Mouse (Mus musculus) kidney, embryonic 16.5 days (tissue): ENCODE measurements around the gene Nfatc4. TPM values are rescaled to one million over a fixed set of nuclear protein-coding genes. Genes with fewer than 3 reads are reported as not detected.

Experiments used
- ATAC-seq: fragments of 200-750 bp; cut with Nextera tagmentation; 2 replicates; pipeline ENCODE4 v1.8.0; 2017; ENCODE audit warnings: moderate TSS enrichment; ENCODE audit not compliant: low FRiP score, low TSS enrichment
- H3K27ac ChIP-seq: fragments of 300-500 bp; sonication (generic); 2 replicates; pipeline ENCODE4 v1.5.1; 2014; ENCODE audit warnings: low read length
- H3K27me3 ChIP-seq: fragments of 300-500 bp; sonication (generic); 2 replicates; pipeline ENCODE4 v1.6.1; 2014; ENCODE audit warnings: low read length, control low read depth, mixed read lengths; ENCODE audit not compliant: insufficient read depth
- H3K36me3 ChIP-seq: fragments of 300-500 bp; sonication (generic); 2 replicates; pipeline ENCODE4 v1.6.1; 2014; ENCODE audit warnings: low read length, control low read depth, mixed read lengths; ENCODE audit not compliant: insufficient read depth
- H3K4me1 ChIP-seq: fragments of 300-500 bp; sonication (generic); 2 replicates; pipeline ENCODE4 v1.6.1; 2014; ENCODE audit warnings: low read length, control low read depth, mixed read lengths; ENCODE audit not compliant: insufficient read depth
- H3K4me2 ChIP-seq: fragments of 300-500 bp; sonication (generic); replicated peaks from 2 replicates; pipeline ENCODE4 v1.6.1; 2014; ENCODE audit warnings: low read depth, low read length
- H3K4me3 ChIP-seq: fragments of 300-500 bp; sonication (generic); 2 replicates; pipeline ENCODE4 v1.5.1; 2014; ENCODE audit warnings: mild to moderate bottlenecking, low read length
- H3K9ac ChIP-seq: fragments of 300-500 bp; sonication (generic); replicated peaks from 2 replicates; pipeline ENCODE4 v1.6.1; 2014; ENCODE audit warnings: low read length
- H3K9me3 ChIP-seq: fragments of 300-500 bp; sonication (generic); 2 replicates; pipeline ENCODE4 v1.6.1; 2016; ENCODE audit warnings: low read length, control low read depth
- WGBS: fragments of 180-500 bp; shearing (Covaris S2); extraction: QIAGEN DNeasy Blood & Tissue Kit; methylation state at CpG from one replicate; pipeline ENCODE4 v1.1.7; 2014; 5-methylcytosine and 5-hydroxymethylcytosine counted together
- polyA plus RNA-seq: library from polyadenylated mRNA; unstranded; fragments of >200 nt; fragmentation: Nextera tagmentation; extraction: Ambion mirVana; gene quantifications from 2 replicates; pipeline ENCODE4 v1.2.1, GENCODE M21; 2015

The Nfatc4 gene
- polyA plus RNA-seq, 1 experiment from 2014 or later = 38.7 TPM

- ATAC-seq = 0 out of 2 replicates have a peak, but pooled peaks have one; percentile 26
- H3K27me3 ChIP-seq = no peaks in the 10 kb centered on the region
- H3K4me3 ChIP-seq = no peak overlapping the region
- H3K9me3 ChIP-seq = no peaks in the 10 kb centered on the region
- no peak overlapping the region for H3K27ac ChIP-seq
- no peak overlapping the region for H3K4me2 ChIP-seq
- WGBS = 61% methylated on average over 6 of the region's 6 CpGs
- no peak overlapping the region for H3K9ac ChIP-seq
- peaks cover 22% of the 10 kb centered on the region for H3K4me1 ChIP-seq
- H3K36me3 ChIP-seq = peaks cover 44% of the 10 kb centered on the region
Measured at GRCm38 (mm10) chr14:55862186-55862585, 39.2 kb downstream of the Nfatc4 start.

GRCm38 (mm10) chr14:55862970-55863369 lies 40.0 kb downstream of the Nfatc4 start:
- H3K36me3 ChIP-seq = peaks cover 46% of the 10 kb centered on the region

GRCm38 (mm10) chr14:55863773-55864172 lies 40.8 kb downstream of the Nfatc4 start:
- no peak overlapping the region for H3K27ac ChIP-seq
- peak; percentile 41; the same call in 1 of the 2 replicates for ATAC-seq
- no peaks in the 10 kb centered on the region for H3K27me3 ChIP-seq
- WGBS = 28% methylated on average over 7 of the region's 7 CpGs
- no peak overlapping the region for H3K9ac ChIP-seq
- H3K4me3 ChIP-seq = no peak overlapping the region
- H3K36me3 ChIP-seq = peaks cover 54% of the 10 kb centered on the region
- no peaks in the 10 kb centered on the region for H3K9me3 ChIP-seq
- H3K4me1 ChIP-seq = peaks cover 15% of the 10 kb centered on the region
- H3K4me2 ChIP-seq = no peak overlapping the region

More at GRCm38 (mm10) chr14:55862970-55863369, 40.0 kb downstream of the Nfatc4 start:
- Histone ChIP-seq H3K9me3 (no peaks in the 10 kb centered on the region), H3K27ac (no peak overlapping the region; the same call in 1 of the 2 replicates), H3K4me1 (peaks cover 15% of the 10 kb centered on the region), H3K4me2 (no peak overlapping the region), H3K4me3 (no peak overlapping the region), H3K9ac (no peak overlapping the region), H3K27me3 (no peaks in the 10 kb centered on the region)
- ATAC-seq = no peak
- WGBS = 86% methylated on average over 10 of the region's 10 CpGs

- Histone ChIP-seq H3K4me2 (no peak overlapping the region), H3K9ac (no peak overlapping the region)
- 42% methylated on average over 4 of the region's 4 CpGs for WGBS
Measured at GRCm38 (mm10) chr14:55866962-55867361, 44.0 kb downstream of the Nfatc4 start.

GRCm38 (mm10) chr14:55868230-55869026 lies 45.5 kb downstream of the Nfatc4 start:
- Histone ChIP-seq H3K36me3 (peaks cover 89% of the 10 kb centered on the region), H3K9me3 (no peaks in the 10 kb centered on the region), H3K4me2 (no peak overlapping the region), H3K4me3 (no peak overlapping the region), H3K9ac (no peak overlapping the region), H3K27ac (no peak overlapping the region), H3K4me1 (peaks cover 3% of the 10 kb centered on the region; the same call in 1 of the 2 replicates), H3K27me3 (no peaks in the 10 kb centered on the region)
- no peak for ATAC-seq
- 87% methylated on average over 14 of the region's 14 CpGs for WGBS

More at GRCm38 (mm10) chr14:55866962-55867361, 44.0 kb downstream of the Nfatc4 start:
- ATAC-seq = no peak
- H3K4me3 ChIP-seq = no peak overlapping the region
- peaks cover 85% of the 10 kb centered on the region for H3K36me3 ChIP-seq
- no peaks in the 10 kb centered on the region for H3K27me3 ChIP-seq
- H3K27ac ChIP-seq = no peak overlapping the region
- H3K9me3 ChIP-seq = no peaks in the 10 kb centered on the region
- H3K4me1 ChIP-seq = peaks cover 6% of the 10 kb centered on the region

- Histone ChIP-seq H3K4me3 (no peak overlapping the region), H3K4me2 (no peak overlapping the region), H3K4me1 (peaks cover 13% of the 10 kb centered on the region), H3K9me3 (no peaks in the 10 kb centered on the region), H3K36me3 (peaks cover 79% of the 10 kb centered on the region), H3K27me3 (no peaks in the 10 kb centered on the region), H3K27ac (no peak overlapping the region), H3K9ac (no peak overlapping the region)
- 97% methylated on average over 6 of the region's 6 CpGs for WGBS
- ATAC-seq = no peak
Measured at GRCm38 (mm10) chr14:55869538-55869937, 46.6 kb downstream of the Nfatc4 start.

GRCm38 (mm10) chr14:55872039-55872438 lies 49.1 kb downstream of the Nfatc4 start:
- no peak for ATAC-seq
- H3K4me3 ChIP-seq = no peak overlapping the region
- 92% methylated on average over 12 of the region's 12 CpGs for WGBS

GRCm38 (mm10) chr14:55872551-55872950 lies 49.6 kb downstream of the Nfatc4 start:
- peaks cover 55% of the 10 kb centered on the region for H3K36me3 ChIP-seq

More at GRCm38 (mm10) chr14:55872039-55872438, 49.1 kb downstream of the Nfatc4 start:
- H3K27me3 ChIP-seq = no peaks in the 10 kb centered on the region
- H3K9me3 ChIP-seq = no peaks in the 10 kb centered on the region
- no peak overlapping the region for H3K27ac ChIP-seq
- no peak overlapping the region for H3K4me2 ChIP-seq
- peaks cover 55% of the 10 kb centered on the region for H3K36me3 ChIP-seq
- peaks cover 13% of the 10 kb centered on the region for H3K4me1 ChIP-seq
- H3K9ac ChIP-seq = no peak overlapping the region

GRCm38 (mm10) chr14:55873242-55873713 lies 50.3 kb downstream of the Nfatc4 start:
- H3K4me2 ChIP-seq = peak overlapping the region; percentile 44; the same call in 1 of the 2 replicates
- 81% methylated on average over 8 of the region's 8 CpGs for WGBS
- no peaks in the 10 kb centered on the region for H3K9me3 ChIP-seq
- 0 out of 2 replicates have a peak, but pooled peaks have one; percentile 6 for ATAC-seq
- peaks cover 22% of the 10 kb centered on the region for H3K4me1 ChIP-seq
- peaks cover 48% of the 10 kb centered on the region for H3K36me3 ChIP-seq
- no peak overlapping the region for H3K4me3 ChIP-seq
- peak overlapping the region; percentile 37 for H3K9ac ChIP-seq
- H3K27ac ChIP-seq = no peak overlapping the region
- H3K27me3 ChIP-seq = no peaks in the 10 kb centered on the region

More at GRCm38 (mm10) chr14:55872551-55872950, 49.6 kb downstream of the Nfatc4 start:
- no peak overlapping the region for H3K4me2 ChIP-seq
- H3K27me3 ChIP-seq = no peaks in the 10 kb centered on the region
- no peak overlapping the region for H3K27ac ChIP-seq
- WGBS = 88% methylated on average over 16 of the region's 17 CpGs
- no peak for ATAC-seq
- peaks cover 15% of the 10 kb centered on the region for H3K4me1 ChIP-seq
- no peak overlapping the region for H3K9ac ChIP-seq
- no peaks in the 10 kb centered on the region for H3K9me3 ChIP-seq
- no peak overlapping the region for H3K4me3 ChIP-seq
